In genomic region chr7:124907233-124907632, GRCm38 (mm10) we compare ENCODE assay signal across 12 mouse cellular contexts.
DNase-seq lines count a peak whose midpoint lies in the region; ATAC-seq lines count a peak whose summit lies in the region.
"Had no signal": no experiment of that assay in that cellular context is flagged by ENCODE, and none has a peak within 500 bp of the region (broad histone marks: within the 10 kb centered on the region; RNA-seq: fewer than 3 reads in every experiment).

No protein-coding gene starts in this region.

- H3K4me2 ChIP-seq in heart, embryonic 16.5 days (ENCODE audit: low read depth, low read length), result no peak overlapping the region
- H3K4me2 ChIP-seq in stomach, embryonic 16.5 days (ENCODE audit: low read depth, low read length), result no peak overlapping the region
- H3K4me2 ChIP-seq: hindbrain, embryonic 15.5 days; liver, embryonic 12.5 days had no signal

- H3K9ac ChIP-seq in heart, embryonic 16.5 days (ENCODE audit: low read length), result no peak overlapping the region
- no peak overlapping the region for H3K9ac ChIP-seq in stomach, embryonic 16.5 days (ENCODE audit: low read length)
- H3K9ac ChIP-seq: hindbrain, embryonic 15.5 days; liver, embryonic 12.5 days had no signal

- H3K27me3 ChIP-seq in heart, embryonic 16.5 days (ENCODE audit: control insufficient read depth, insufficient read depth, low read length), result no peaks in the 10 kb centered on the region
- H3K27me3 ChIP-seq in heart, embryonic 10.5 days (ENCODE audit: insufficient read depth, poor library complexity, severe bottlenecking), result no peaks in the 10 kb centered on the region
- no peaks in the 10 kb centered on the region for H3K27me3 ChIP-seq in stomach, embryonic 16.5 days (ENCODE audit: control insufficient read depth, insufficient read depth, low read length)
- H3K27me3 ChIP-seq: hindbrain, embryonic 15.5 days; liver, embryonic 12.5 days had no signal

- intact Hi-C loops in left cerebral cortex, postnatal 14 days (cut with DNase I), result no loop called here

- H3K27ac ChIP-seq in heart, embryonic 16.5 days (ENCODE audit: low read length), result peak overlapping the region; percentile 66
- H3K27ac ChIP-seq in heart, embryonic 10.5 days, result no peak overlapping the region
- peak overlapping the region; percentile 41; the same call in 1 of the 2 replicates for H3K27ac ChIP-seq in stomach, embryonic 16.5 days (ENCODE audit: low read length)
- H3K27ac ChIP-seq: hindbrain, embryonic 15.5 days; liver, embryonic 12.5 days; midbrain, embryonic 10.5 days had no signal

- H3K4me1 ChIP-seq in heart, embryonic 16.5 days (ENCODE audit: control insufficient read depth, insufficient read depth, low read length), result 0 out of 2 replicates have a peak, but pooled peaks cover 3% of the 10 kb centered on the region
- H3K4me1 ChIP-seq in heart, embryonic 10.5 days, result no peaks in the 10 kb centered on the region
- no peaks in the 10 kb centered on the region for H3K4me1 ChIP-seq in stomach, embryonic 16.5 days (ENCODE audit: control insufficient read depth, insufficient read depth, low read length)
- H3K4me1 ChIP-seq: hindbrain, embryonic 15.5 days; liver, embryonic 12.5 days had no signal

- WGBS in heart, embryonic 16.5 days, result 46% methylated on average over 5 of the region's 5 CpGs
- 77% methylated on average over 5 of the region's 5 CpGs for WGBS in heart, embryonic 10.5 days
- WGBS in stomach, embryonic 16.5 days, result 54% methylated on average over 5 of the region's 5 CpGs

- no peak for DNase-seq in heart, embryonic 10.5 days (ENCODE audit: low spot score)
- DNase-seq in right cerebral cortex, adult 18-20 months, result peak; percentile 62
- DNase-seq in right cerebral cortex, postnatal 14 days, result no peak
- DNase-seq in left cerebral cortex, postnatal 14 days (ENCODE audit: low spot score in 2 of 2), result peak; percentile 55 to 87
- no peak for DNase-seq in adrenal gland, postnatal 10 days
- DNase-seq: adrenal gland, adult 8-10 months; kidney, adult 8-10 months had no signal

- H3K9me3 ChIP-seq in heart, embryonic 16.5 days (replicated peaks; ENCODE audit: control insufficient read depth, low read length), result peaks cover 4% of the 10 kb centered on the region; the same call in 1 of the 2 replicates
- no peaks in the 10 kb centered on the region for H3K9me3 ChIP-seq in heart, embryonic 10.5 days
- H3K9me3 ChIP-seq in stomach, embryonic 16.5 days (replicated peaks; ENCODE audit: control insufficient read depth, low read length), result no peaks in the 10 kb centered on the region
- H3K9me3 ChIP-seq: hindbrain, embryonic 15.5 days had no signal

- peak; percentile 41; the same call in 1 of the 2 replicates for ATAC-seq in heart, embryonic 16.5 days (replicated peaks; ENCODE audit: extremely low read depth, insufficient read depth, low FRiP score)
- peak; percentile 77; the same call in 1 of the 2 replicates for ATAC-seq in stomach, embryonic 16.5 days (ENCODE audit: insufficient read depth, low FRiP score)
- ATAC-seq: liver, embryonic 12.5 days had no signal

- no peak overlapping the region for H3K4me3 ChIP-seq in heart, embryonic 16.5 days (ENCODE audit: low read length)
- no peak overlapping the region for H3K4me3 ChIP-seq in heart, embryonic 10.5 days
- no peak overlapping the region for H3K4me3 ChIP-seq in stomach, embryonic 16.5 days (replicated peaks; ENCODE audit: low read length)
- H3K4me3 ChIP-seq: hindbrain, embryonic 15.5 days; liver, embryonic 12.5 days; midbrain, embryonic 10.5 days had no signal

- no peaks in the 10 kb centered on the region for H3K36me3 ChIP-seq in heart, embryonic 16.5 days (ENCODE audit: control insufficient read depth, insufficient read depth)
- H3K36me3 ChIP-seq in heart, embryonic 10.5 days, result no peaks in the 10 kb centered on the region
- H3K36me3 ChIP-seq in stomach, embryonic 16.5 days (ENCODE audit: control insufficient read depth, insufficient read depth, low read length), result no peaks in the 10 kb centered on the region
- H3K36me3 ChIP-seq: hindbrain, embryonic 15.5 days; liver, embryonic 12.5 days; midbrain, embryonic 10.5 days had no signal

Comparison
In these comparisons a context has a peak if more than half of its experiments do, and no peak if none do; other contexts are left out.
1. DNase-seq: peak in right cerebral cortex, adult 18-20 months (single experiment) and left cerebral cortex, postnatal 14 days (2 of 2); none in heart, embryonic 10.5 days (single experiment), right cerebral cortex, postnatal 14 days (single experiment) and adrenal gland, postnatal 10 days (single experiment).